Mouse (Mus musculus) bone marrow, adult 2 months (tissue): ENCODE results near the gene Nlrc4. TPM values are rescaled to one million over a fixed set of nuclear protein-coding genes. Genes with fewer than 3 reads are reported as not detected.

Source experiments
- H3K27ac ChIP-seq: fragments of 200-500 bp; 2 replicates; pipeline ENCODE4 v1.5.1; 2012; ENCODE audit warnings: low read depth, mild to moderate bottlenecking, control low read depth, inconsistent platforms, low read length; ENCODE audit not compliant: control insufficient read depth, poor library complexity, insufficient read depth
- H3K4me1 ChIP-seq: fragments of 200-500 bp; 2 replicates; pipeline ENCODE4 v1.6.1; 2011; ENCODE audit warnings: low read length; ENCODE audit not compliant: control insufficient read depth, insufficient read depth
- H3K4me3 ChIP-seq: fragments of 200-500 bp; replicated peaks from 2 replicates; pipeline ENCODE3; 2011; ENCODE audit warnings: mild to moderate bottlenecking, low read depth, low read length, control low read depth; ENCODE audit not compliant: control insufficient read depth
- CTCF ChIP-seq: fragments of 200-500 bp; IDR thresholded peaks from 2 replicates; pipeline ENCODE4 v1.5.1; 2011; ENCODE audit warnings: low read length, control low read depth; ENCODE audit not compliant: control insufficient read depth, insufficient read depth
- POLR2A ChIP-seq: fragments of 200-500 bp; IDR thresholded peaks from 2 replicates; pipeline ENCODE4 v1.6.1; 2011; ENCODE audit warnings: low read depth, mild to moderate bottlenecking, control low read depth, low read length, borderline replicate concordance; ENCODE audit not compliant: control insufficient read depth
- WGBS: fragments of 180-500 bp; shearing (Covaris S2); methylation state at CpG from one replicate; pipeline ENCODE4 v1.1.7; 2018; 5-methylcytosine and 5-hydroxymethylcytosine counted together
- polyA plus RNA-seq: library from polyadenylated mRNA; stranded (reverse); fragments of >200 nt; gene quantifications from 2 replicates; pipeline ENCODE4 v1.2.4, GENCODE M21; 2011; ENCODE audit warnings: low replicate concordance; ENCODE audit not compliant: missing spikeins, insufficient read depth, insufficient read length

Gene Nlrc4
- polyA plus RNA-seq, 1 experiment = 4.1 TPM

GRCm38 (mm10) chr17:74449776-74450175 lies 9.2 kb downstream of the Nlrc4 start:
- no peak for TF ChIP-seq POLR2A
- no peak for TF ChIP-seq CTCF
- H3K4me3 ChIP-seq = no peak overlapping the region
- no peak overlapping the region for H3K27ac ChIP-seq
- peaks cover 3% of the 10 kb centered on the region for H3K4me1 ChIP-seq
- 87% methylated on average over 10 of the region's 10 CpGs for WGBS

GRCm38 (mm10) chr17:74440486-74440885 lies 18.5 kb downstream of the Nlrc4 start:
- Histone ChIP-seq H3K4me3 (no peak overlapping the region), H3K4me1 (no peaks in the 10 kb centered on the region; the same call in 1 of the 2 replicates), H3K27ac (no peak overlapping the region)
- 7% methylated on average over 5 of the region's 5 CpGs for WGBS
- TF ChIP-seq POLR2A (no peak), CTCF (no peak)

- WGBS = 81% methylated on average over 9 of the region's 9 CpGs
- no peaks in the 10 kb centered on the region for H3K4me1 ChIP-seq
- H3K4me3 ChIP-seq = no peak overlapping the region
- no peak for TF ChIP-seq CTCF
- no peak for TF ChIP-seq POLR2A
- no peak overlapping the region for H3K27ac ChIP-seq
Observed at GRCm38 (mm10) chr17:74437762-74438161, 21.2 kb downstream of the Nlrc4 start.

GRCm38 (mm10) chr17:74432631-74433030 lies 26.3 kb downstream of the Nlrc4 start:
- Histone ChIP-seq H3K4me3 (no peak overlapping the region), H3K4me1 (no peaks in the 10 kb centered on the region; the same call in 1 of the 2 replicates), H3K27ac (no peak overlapping the region)
- TF ChIP-seq CTCF (no peak), POLR2A (no peak)
- WGBS = 74% methylated on average over 5 of the region's 5 CpGs

GRCm38 (mm10) chr17:74431481-74431880 lies 27.5 kb downstream of the Nlrc4 start:
- H3K4me1 ChIP-seq = no peaks in the 10 kb centered on the region; the same call in 1 of the 2 replicates
- 76% methylated on average over 13 of the region's 13 CpGs for WGBS
- TF ChIP-seq POLR2A (no peak), CTCF (no peak)
- H3K27ac ChIP-seq = no peak overlapping the region
- H3K4me3 ChIP-seq = no peak overlapping the region

GRCm38 (mm10) chr17:74430074-74430473 lies 28.9 kb downstream of the Nlrc4 start:
- WGBS = 84% methylated on average over 8 of the region's 8 CpGs
- Histone ChIP-seq H3K4me3 (no peak overlapping the region), H3K27ac (no peak overlapping the region), H3K4me1 (no peaks in the 10 kb centered on the region; the same call in 1 of the 2 replicates)
- TF ChIP-seq CTCF (no peak), POLR2A (no peak)

- no peak for TF ChIP-seq CTCF
- no peak for TF ChIP-seq POLR2A
Observed at GRCm38 (mm10) chr17:74424401-74425005, 34.4 kb downstream of the Nlrc4 start.

GRCm38 (mm10) chr17:74420656-74421055 lies 38.3 kb downstream of the Nlrc4 start:
- no peak for TF ChIP-seq POLR2A
- no peak for TF ChIP-seq CTCF
- H3K4me3 ChIP-seq = no peak overlapping the region
- H3K4me1 ChIP-seq = no peaks in the 10 kb centered on the region
- WGBS = 88% methylated on average over 2 of the region's 2 CpGs
- H3K27ac ChIP-seq = no peak overlapping the region

More at GRCm38 (mm10) chr17:74424401-74425005, 34.4 kb downstream of the Nlrc4 start:
- Histone ChIP-seq H3K4me1 (no peaks in the 10 kb centered on the region), H3K4me3 (no peak overlapping the region), H3K27ac (no peak overlapping the region)
- WGBS = 91% methylated on average over 12 of the region's 12 CpGs
